Mouse (Mus musculus): ENCODE results near the gene Adamtsl4.

DNA sequence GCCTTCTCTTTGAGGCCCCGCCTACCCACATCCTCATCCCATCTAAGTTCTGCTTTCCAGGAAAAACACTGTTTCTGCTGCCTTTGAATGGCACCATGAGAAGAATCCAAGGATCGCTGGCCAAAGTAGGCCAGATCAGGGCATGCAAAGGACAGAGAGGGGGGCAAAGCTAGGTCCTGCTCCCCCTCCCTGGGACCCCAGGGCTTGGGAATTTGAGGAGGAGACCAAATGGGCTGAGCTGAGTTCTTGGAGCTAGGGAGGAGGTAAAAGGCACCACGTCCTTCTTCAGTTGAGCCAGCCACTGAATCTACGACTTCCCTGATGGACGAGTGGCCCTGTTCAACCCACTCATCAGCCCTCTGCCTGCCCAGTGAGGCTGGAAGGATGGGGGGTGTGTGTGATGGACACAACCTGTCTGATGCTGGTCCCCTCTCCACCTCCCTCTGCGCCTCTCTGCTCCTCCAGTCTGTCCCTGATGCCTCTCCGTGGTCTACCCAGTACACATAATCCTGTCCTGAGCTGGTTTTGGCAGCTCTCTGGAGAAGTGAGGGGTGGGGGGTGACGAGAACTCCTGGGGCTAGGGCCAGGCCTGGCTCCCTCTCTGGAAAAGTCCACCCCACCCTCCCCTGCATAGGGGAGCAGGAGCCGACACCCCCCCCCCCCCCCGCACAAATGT lies 1.1 kb downstream of the Adamtsl4 start:
- TF ChIP-seq POLR2A (IDR thresholded peaks at IDR 0.05; ENCODE audit: control insufficient read depth, extremely low read depth, insufficient read depth, low read length, poor library complexity) = no peak
- no peak for TF ChIP-seq CTCF (IDR thresholded peaks at IDR 0.05; ENCODE audit: borderline replicate concordance, control insufficient read depth, extremely low read depth, insufficient read depth, low read length, poor library complexity)

All from thymus, adult 2 months (tissue).